Mouse (Mus musculus) liver, adult 2 months (tissue): Measurements from ENCODE around the gene Hoxd11. TPM values are rescaled to one million over a fixed set of nuclear protein-coding genes. Genes with fewer than 3 reads are reported as not detected.

ENCODE experiments used
- DNase-seq: peaks from one replicate; pipeline ENCODE4 v3.0.0-alpha.2; 2011; ENCODE audit warnings: low read depth, low spot score; ENCODE audit errors: extremely low read depth
- H3K27ac ChIP-seq: fragments of 200-500 bp; replicated peaks from 2 replicates; pipeline ENCODE4 v1.5.1; 2012; ENCODE audit warnings: low read depth, mild to moderate bottlenecking, control low read depth, inconsistent platforms, low read length; ENCODE audit not compliant: insufficient read depth
- H3K27me3 ChIP-seq: fragments of 200-500 bp; 2 replicates; pipeline ENCODE4 v1.6.1; 2012; ENCODE audit warnings: mild to moderate bottlenecking, moderate library complexity, low read length, inconsistent platforms; ENCODE audit not compliant: control insufficient read depth, insufficient read depth
- H3K36me3 ChIP-seq: fragments of 200-500 bp; 2 replicates; pipeline ENCODE4 v1.6.1; 2012; ENCODE audit warnings: low read length, inconsistent platforms; ENCODE audit not compliant: control insufficient read depth, insufficient read depth
- H3K4me1 ChIP-seq: fragments of 200-500 bp; 2 replicates; pipeline ENCODE4 v1.6.1; 2011; ENCODE audit warnings: low read length; ENCODE audit not compliant: control insufficient read depth, insufficient read depth
- H3K4me3 ChIP-seq: fragments of 200-500 bp; 2 replicates; pipeline ENCODE4 v1.5.1; 2011; ENCODE audit warnings: low read depth, mild to moderate bottlenecking, control low read depth, low read length, moderate library complexity; ENCODE audit not compliant: insufficient read depth
- H3K79me2 ChIP-seq: fragments of 200-500 bp; 2 replicates; pipeline ENCODE4 v1.6.1; 2012; ENCODE audit warnings: inconsistent platforms, mild to moderate bottlenecking, low read length, moderate library complexity; ENCODE audit not compliant: control insufficient read depth, insufficient read depth
- H3K9ac ChIP-seq: fragments of 200-500 bp; 2 replicates; pipeline ENCODE4 v1.6.1; 2012; ENCODE audit warnings: low read depth, mild to moderate bottlenecking, control low read depth, inconsistent platforms, low read length
- CTCF ChIP-seq: fragments of 200-500 bp; IDR thresholded peaks from 2 replicates; pipeline ENCODE4 v1.5.1; 2011; ENCODE audit warnings: low read depth, low read length, control low read depth
- POLR2A ChIP-seq: fragments of 200-500 bp; IDR thresholded peaks from 2 replicates; pipeline ENCODE4 v1.6.1; 2011; ENCODE audit warnings: low read length, control low read depth; ENCODE audit not compliant: insufficient read depth; ENCODE audit errors: extremely low read depth
- WGBS: fragments of 180-500 bp; shearing (Covaris S2); methylation state at CpG from one replicate; pipeline ENCODE4 v1.1.7; 2018; 5-methylcytosine and 5-hydroxymethylcytosine counted together
- polyA plus RNA-seq: library from polyadenylated mRNA; depleted of rRNA; stranded (reverse); fragments of >200 nt; gene quantifications from 2 replicates; pipeline ENCODE4 v1.2.3, GENCODE M21; 2012
- total RNA-seq: library from RNA; depleted of rRNA; stranded (reverse); fragments of >200 nt; gene quantifications from 2 replicates; pipeline ENCODE4 v1.2.3, GENCODE M21; 2014

Hoxd11 gene
- total and polyA plus RNA-seq, 2 experiments: not detected

GRCm38 (mm10) chr2:74701949-74702819 is 22.8 kb downstream of the Hoxd11 start:
- Histone ChIP-seq H3K4me3 (no peak overlapping the region), H3K9ac (no peak overlapping the region), H3K79me2 (no peaks in the 10 kb centered on the region), H3K4me1 (0 out of 2 replicates have a peak, but pooled peaks cover 1% of the 10 kb centered on the region), H3K27me3 (peaks cover 50% of the 10 kb centered on the region), H3K36me3 (no peaks in the 10 kb centered on the region), H3K27ac (no peak overlapping the region)
- TF ChIP-seq CTCF (peak; percentile 76; the same call in 1 of the 2 replicates), POLR2A (no peak)
- 16% methylated on average over 17 of the region's 17 CpGs for WGBS
- DNase-seq: peak; percentile 48

GRCm38 (mm10) chr2:74702820-74703219 is 23.5 kb downstream of the Hoxd11 start:
- no peak overlapping the region for H3K27ac ChIP-seq
- H3K79me2 ChIP-seq: no peaks in the 10 kb centered on the region
- no peak overlapping the region for H3K4me3 ChIP-seq
- DNase-seq: no peak
- peaks cover 51% of the 10 kb centered on the region for H3K27me3 ChIP-seq
- 30% methylated on average over 6 of the region's 6 CpGs for WGBS
- no peak overlapping the region for H3K9ac ChIP-seq
- 0 out of 2 replicates have a peak, but pooled peaks cover 1% of the 10 kb centered on the region for H3K4me1 ChIP-seq
- H3K36me3 ChIP-seq: no peaks in the 10 kb centered on the region
- TF ChIP-seq POLR2A: no peak
- TF ChIP-seq CTCF: no peak

GRCm38 (mm10) chr2:74703317-74703716 is 24.0 kb downstream of the Hoxd11 start:
- TF ChIP-seq POLR2A (no peak), CTCF (no peak)
- no peaks in the 10 kb centered on the region for H3K36me3 ChIP-seq
- H3K27ac ChIP-seq: no peak overlapping the region
- H3K4me1 ChIP-seq: no peaks in the 10 kb centered on the region
- no peaks in the 10 kb centered on the region for H3K79me2 ChIP-seq
- 11% methylated on average over 10 of the region's 10 CpGs for WGBS
- H3K9ac ChIP-seq: no peak overlapping the region
- H3K4me3 ChIP-seq: no peak overlapping the region
- peaks cover 46% of the 10 kb centered on the region for H3K27me3 ChIP-seq
- no peak for DNase-seq

- TF ChIP-seq CTCF: no peak
- no peak for TF ChIP-seq POLR2A
- peaks cover 47% of the 10 kb centered on the region for H3K27me3 ChIP-seq
- 5% methylated on average over 26 of the region's 26 CpGs for WGBS
- H3K9ac ChIP-seq: no peak overlapping the region
- H3K27ac ChIP-seq: no peak overlapping the region
- H3K4me1 ChIP-seq: no peaks in the 10 kb centered on the region
- H3K36me3 ChIP-seq: no peaks in the 10 kb centered on the region
- H3K79me2 ChIP-seq: no peaks in the 10 kb centered on the region
- no peak overlapping the region for H3K4me3 ChIP-seq
- DNase-seq: no peak
These were observed 24.5 kb downstream of the Hoxd11 start for GRCm38 (mm10) chr2:74703720-74704392.

GRCm38 (mm10) chr2:74704393-74704998 is 25.1 kb downstream of the Hoxd11 start, which contains the start of gene Hoxd8:
Gene Hoxd8, plus strand, starts transcription at chr2:74704615.
- Histone ChIP-seq H3K79me2 (no peaks in the 10 kb centered on the region), H3K4me1 (no peaks in the 10 kb centered on the region), H3K27me3 (peaks cover 50% of the 10 kb centered on the region)

More at GRCm38 (mm10) chr2:74704393-74704998, 25.1 kb downstream of the Hoxd11 start, which contains the start of gene Hoxd8:
- peak within 1 kb of the TSS; percentile 23; the same call in 1 of the 2 replicates for H3K4me3 ChIP-seq
- H3K36me3 ChIP-seq: no peaks in the 10 kb centered on the region
- no peak for DNase-seq
- WGBS: 5% methylated on average over 51 of the region's 52 CpGs
- H3K27ac ChIP-seq: no peak within 1 kb of the TSS
- H3K9ac ChIP-seq: no peak within 1 kb of the TSS
- no peak for TF ChIP-seq POLR2A
- TF ChIP-seq CTCF: no peak
